Mouse (Mus musculus) spleen, embryonic (tissue): Measurements from ENCODE around the gene Notch1.

ENCODE experiments used
- CTCF ChIA-PET: fragments of 350-600 bp; sonication (Branson Sonifier 250); formaldehyde crosslinking; loops from one replicate; lab custom pipeline; 2022; lab: Charles Lee

Notch1 gene

GRCm38 (mm10) chr2:26449121-26450060 lies 67.1 kb downstream of the Notch1 start:
- CTCF ChIA-PET: interaction anchor here (0.6 to 1.9 kb wide), 6 partner anchors 10 to 121 kb away, joined by 4 to 11 read pairs (median 4); no protein-coding TSS in a partner anchor

- CTCF ChIA-PET: interaction anchor here (1.2 kb wide), 1 partner anchor 118 kb away, joined by 3 read pairs; no protein-coding TSS in a partner anchor
Measured at GRCm38 (mm10) chr2:26447451-26447850, 69.0 kb downstream of the Notch1 start.

- CTCF ChIA-PET: interaction anchor here (0.5 kb wide), 1 partner anchor 63 kb away, joined by 10 read pairs; no protein-coding TSS in a partner anchor
Measured at GRCm38 (mm10) chr2:26446671-26447070, 69.8 kb downstream of the Notch1 start.

- CTCF ChIA-PET: interaction anchor here (0.5 kb wide), 1 partner anchor 63 kb away, joined by 10 read pairs; no protein-coding TSS in a partner anchor
Measured at GRCm38 (mm10) chr2:26445666-26446445, 70.6 kb downstream of the Notch1 start.

GRCm38 (mm10) chr2:26444946-26445665 lies 71.4 kb downstream of the Notch1 start, which contains the start of gene Sec16a:
Sec16a (minus strand) TSS chr2:26445216.
- CTCF ChIA-PET: no interaction called here

GRCm38 (mm10) chr2:26444368-26444767 lies 72.1 kb downstream of the Notch1 start:
- CTCF ChIA-PET: no interaction called here

GRCm38 (mm10) chr2:26443876-26444275 lies 72.6 kb downstream of the Notch1 start:
- CTCF ChIA-PET: no interaction called here

- CTCF ChIA-PET: no interaction called here
Measured at GRCm38 (mm10) chr2:26442843-26443242, 73.6 kb downstream of the Notch1 start.

GRCm38 (mm10) chr2:26441688-26442087 lies 74.8 kb downstream of the Notch1 start:
- CTCF ChIA-PET: no interaction called here

- CTCF ChIA-PET: no interaction called here
Measured at GRCm38 (mm10) chr2:26441261-26441660, 75.2 kb downstream of the Notch1 start.

GRCm38 (mm10) chr2:26439671-26440070 lies 76.8 kb downstream of the Notch1 start:
- CTCF ChIA-PET: no interaction called here

- CTCF ChIA-PET: no interaction called here
Measured at GRCm38 (mm10) chr2:26438373-26438772, 78.1 kb downstream of the Notch1 start.

- CTCF ChIA-PET: no interaction called here
Measured at GRCm38 (mm10) chr2:26437221-26437620, 79.2 kb downstream of the Notch1 start.

- CTCF ChIA-PET: no interaction called here
Measured at GRCm38 (mm10) chr2:26434791-26435572, 81.5 kb downstream of the Notch1 start.

- CTCF ChIA-PET: no interaction called here
Measured at GRCm38 (mm10) chr2:26429851-26430250, 86.6 kb downstream of the Notch1 start.

- CTCF ChIA-PET: no interaction called here
Measured at GRCm38 (mm10) chr2:26424541-26424940, 91.9 kb downstream of the Notch1 start.

GRCm38 (mm10) chr2:26423086-26423485 lies 93.4 kb downstream of the Notch1 start:
- CTCF ChIA-PET: no interaction called here

GRCm38 (mm10) chr2:26421969-26422368 lies 94.5 kb downstream of the Notch1 start:
- CTCF ChIA-PET: interaction anchor here (0.6 kb wide), 1 partner anchor 338 kb away, joined by 3 read pairs; no protein-coding TSS in a partner anchor

- CTCF ChIA-PET: no interaction called here
Measured at GRCm38 (mm10) chr2:26418120-26418519, 98.3 kb downstream of the Notch1 start.

GRCm38 (mm10) chr2:26417066-26417465 lies 99.4 kb downstream of the Notch1 start:
- CTCF ChIA-PET: no interaction called here
